ENCODE assay signal across 28 mouse cellular contexts in the genomic region with DNA sequence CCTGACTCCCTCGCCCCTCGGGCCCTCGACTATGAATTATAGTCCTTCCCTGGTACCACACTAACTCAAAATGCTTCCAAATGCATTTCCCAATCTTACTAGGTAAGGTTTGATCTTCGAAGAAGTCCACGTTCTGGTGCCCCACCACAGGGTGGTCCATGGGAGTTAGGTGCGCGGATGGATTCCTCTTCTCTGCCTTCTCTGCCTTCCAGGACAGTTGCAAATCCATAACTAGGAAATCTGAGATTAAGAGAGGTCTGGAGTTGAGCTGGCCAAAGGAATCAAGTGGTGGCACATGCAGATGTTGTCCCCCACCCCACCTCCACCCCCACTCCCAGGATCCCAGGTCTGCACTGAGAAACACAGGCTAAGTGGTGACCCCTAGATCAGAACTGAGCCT. TPM values are rescaled to one million over a fixed set of nuclear protein-coding genes. Genes with fewer than 3 reads are reported as not detected.
DNase-seq lines count a peak whose midpoint lies in the region; ATAC-seq lines count a peak whose summit lies in the region.
"Had no signal": no experiment of that assay in that cellular context is flagged by ENCODE, and none has a peak within 500 bp of the region (broad histone marks: within the 10 kb centered on the region; RNA-seq: fewer than 3 reads in every experiment).

No protein-coding gene starts in this region.

- no peaks in the 10 kb centered on the region for H3K9me3 ChIP-seq in heart, embryonic 10.5 days
- H3K9me3 ChIP-seq in midbrain, embryonic 10.5 days (replicated peaks) = no peaks in the 10 kb centered on the region
- no peaks in the 10 kb centered on the region for H3K9me3 ChIP-seq in midbrain, embryonic 16.5 days (replicated peaks; ENCODE audit: control insufficient read depth, low read length, poor library complexity, severe bottlenecking)
- no peaks in the 10 kb centered on the region for H3K9me3 ChIP-seq in intestine, embryonic 16.5 days (ENCODE audit: control insufficient read depth, low read length)
- H3K9me3 ChIP-seq: forebrain, embryonic 10.5 days; forebrain, embryonic 13.5 days had no signal

- H3K36me3 ChIP-seq in heart, embryonic 10.5 days = peaks cover 6% of the 10 kb centered on the region; the same call in 1 of the 2 replicates
- H3K36me3 ChIP-seq in midbrain, embryonic 10.5 days = no peaks in the 10 kb centered on the region
- no peaks in the 10 kb centered on the region for H3K36me3 ChIP-seq in midbrain, embryonic 16.5 days (ENCODE audit: control insufficient read depth, insufficient read depth, low read length)
- H3K36me3 ChIP-seq in intestine, embryonic 16.5 days (ENCODE audit: control insufficient read depth, insufficient read depth, low read length) = no peaks in the 10 kb centered on the region
- H3K36me3 ChIP-seq: forebrain, embryonic 10.5 days had no signal

- H3K27me3 ChIP-seq in heart, embryonic 10.5 days (ENCODE audit: insufficient read depth, poor library complexity, severe bottlenecking) = peaks cover 76% of the 10 kb centered on the region
- peaks cover 100% of the 10 kb centered on the region for H3K27me3 ChIP-seq in midbrain, embryonic 10.5 days (ENCODE audit: low read depth, poor library complexity, severe bottlenecking)
- peaks cover 89% of the 10 kb centered on the region for H3K27me3 ChIP-seq in midbrain, embryonic 16.5 days (ENCODE audit: control insufficient read depth, insufficient read depth, low read depth, low read length)
- peaks cover 49% of the 10 kb centered on the region for H3K27me3 ChIP-seq in intestine, embryonic 16.5 days (replicated peaks; ENCODE audit: control insufficient read depth, insufficient read depth, low read length)

- no peak for ATAC-seq in midbrain, embryonic 16.5 days
- no peak for ATAC-seq in intestine, embryonic 16.5 days
- ATAC-seq: CD4-positive, CD25-positive, alpha-beta regulatory T cell, adult 4 months; forebrain, embryonic 13.5 days; forebrain, embryonic 16.5 days; hindbrain, postnatal 0 days; inflammation-experienced regulatory T-cells, adult 6 months; intestine, postnatal 0 days had no signal

- H3K4me2 ChIP-seq in midbrain, embryonic 16.5 days (ENCODE audit: low read length) = no peak overlapping the region
- H3K4me2 ChIP-seq in intestine, embryonic 16.5 days (ENCODE audit: low read depth, low read length) = no peak overlapping the region
- H3K4me2 ChIP-seq: forebrain, embryonic 13.5 days; hindbrain, embryonic 14.5 days had no signal

- intact Hi-C loops in left cerebral cortex, postnatal 36 days (cut with DNase I) = loop anchor here (5.0 to 10.0 kb wide), 2 partner anchors 34 to 188 kb away; no protein-coding TSS in a partner anchor

- H3K9ac ChIP-seq in midbrain, embryonic 16.5 days (ENCODE audit: low read depth, low read length) = no peak overlapping the region
- H3K9ac ChIP-seq in intestine, embryonic 16.5 days (ENCODE audit: low read depth, low read length) = no peak overlapping the region
- H3K9ac ChIP-seq: forebrain, embryonic 13.5 days; hindbrain, embryonic 14.5 days had no signal

- H3K27ac ChIP-seq in heart, embryonic 10.5 days = no peak overlapping the region
- no peak overlapping the region for H3K27ac ChIP-seq in midbrain, embryonic 10.5 days (replicated peaks)
- no peak overlapping the region for H3K27ac ChIP-seq in midbrain, embryonic 16.5 days (ENCODE audit: low read length)
- H3K27ac ChIP-seq in intestine, embryonic 16.5 days (ENCODE audit: low read length) = no peak overlapping the region
- H3K27ac ChIP-seq: forebrain, embryonic 10.5 days; forebrain, embryonic 13.5 days; hindbrain, embryonic 14.5 days; hindbrain, postnatal 0 days had no signal

- peaks cover 59% of the 10 kb centered on the region for H3K4me1 ChIP-seq in heart, embryonic 10.5 days
- no peaks in the 10 kb centered on the region; the same call in 1 of the 2 replicates for H3K4me1 ChIP-seq in midbrain, embryonic 10.5 days
- no peaks in the 10 kb centered on the region for H3K4me1 ChIP-seq in midbrain, embryonic 16.5 days (ENCODE audit: control insufficient read depth, insufficient read depth, low read length)
- H3K4me1 ChIP-seq in intestine, embryonic 16.5 days (ENCODE audit: control insufficient read depth, insufficient read depth, low read length) = no peaks in the 10 kb centered on the region
- H3K4me1 ChIP-seq: forebrain, embryonic 13.5 days had no signal

- WGBS in heart, embryonic 10.5 days = 47% methylated on average over 7 of the region's 7 CpGs
- 5% methylated on average over 7 of the region's 7 CpGs for WGBS in midbrain, embryonic 10.5 days
- 4% methylated on average over 7 of the region's 7 CpGs for WGBS in midbrain, embryonic 16.5 days
- 41% methylated on average over 7 of the region's 7 CpGs for whole genome bisulfite sequencing in intestine, embryonic 16.5 days

- peak; percentile 43 for DNase-seq in heart, embryonic 10.5 days (ENCODE audit: low spot score)
- DNase-seq in heart, adult 8-10 months (ENCODE audit: low spot score) = no peak
- peak; percentile 28 for DNase-seq in midbrain, embryonic 10.5 days (ENCODE audit: low spot score)
- peak; percentile 24 for DNase-seq in embryo, embryonic 10.5 days (ENCODE audit: low spot score)
- peak; percentile 10 for DNase-seq in embryo, embryonic 11 days
- no peak for DNase-seq in left cerebral cortex, postnatal 36 days (ENCODE audit: low spot score in 2 of 2)
- DNase-seq: adrenal gland, adult 8-10 months; adrenal gland, postnatal 25 days; cerebellum, adult 18-20 months; cerebellum, adult 9-10 months; cerebellum, postnatal 14 days; gastrocnemius, postnatal 10 days; gastrocnemius, postnatal 36 days had no signal

- H3K4me3 ChIP-seq in heart, embryonic 10.5 days = no peak overlapping the region
- H3K4me3 ChIP-seq in midbrain, embryonic 10.5 days = no peak overlapping the region
- no peak overlapping the region for H3K4me3 ChIP-seq in midbrain, embryonic 16.5 days (ENCODE audit: low read depth, low read length)
- H3K4me3 ChIP-seq in intestine, embryonic 16.5 days (ENCODE audit: low read length) = no peak overlapping the region
- H3K4me3 ChIP-seq: forebrain, embryonic 10.5 days; forebrain, embryonic 13.5 days had no signal

RNA-seq across cellular contexts. Expression of a gene that starts 25.6 kb away (rescaled TPM):
- 10.3 and 16.7 TPM in 2 replicates for polyA plus RNA-seq in heart, embryonic 10.5 days (2016; fragmentation: Nextera tagmentation; extraction: Ambion mirVana)
- 10 to 100 TPM; 43.0 to 58.5 (median 52.6) TPM for total RNA-seq in heart, adult 8-10 months (2022)
- not detected in 2 replicates for polyA plus RNA-seq in midbrain, embryonic 10.5 days (2016; fragmentation: Nextera tagmentation; extraction: Ambion mirVana)
- polyA plus RNA-seq in midbrain, embryonic 16.5 days (2015; fragmentation: Nextera tagmentation; extraction: Ambion mirVana) = not detected in 2 replicates
- polyA plus RNA-seq in intestine, embryonic 16.5 days (2015; fragmentation: Nextera tagmentation; extraction: Ambion mirVana) = 4.1 and 5.1 TPM in 2 replicates
- total RNA-seq in left cerebral cortex, postnatal 36 days (2021) = not detected
- total RNA-seq: gastrocnemius, adult 18-20 months; gastrocnemius, postnatal 36 days; granulocyte monocyte progenitor cell, adult 5-6 weeks; hematopoietic stem cell, adult 5-6 weeks; hindbrain, postnatal 0 days; MEL had no signal
- polyA plus RNA-seq: C2C12; CD4-positive, CD25-positive, alpha-beta regulatory T cell, adult 4 months; forebrain, embryonic 10.5 days; forebrain, embryonic 13.5 days; forebrain, embryonic 16.5 days; hindbrain, embryonic 14.5 days; hindbrain, postnatal 0 days; inflammation-experienced regulatory T-cells, adult 6 months had no signal

Comparison
In these comparisons a context has a peak if more than half of its experiments do, and no peak if none do; other contexts are left out.
1. DNase-seq: peak in heart, embryonic 10.5 days (single experiment), midbrain, embryonic 10.5 days (single experiment), embryo, embryonic 10.5 days (single experiment) and embryo, embryonic 11 days (single experiment); none in heart, adult 8-10 months (single experiment) and left cerebral cortex, postnatal 36 days (0 of 2).